Mouse (Mus musculus): ENCODE data around the gene Car1.
"Not testable (repeated sequence)": the region's sequence is repeated elsewhere in the genome, so short reads cannot be mapped to it uniquely, and the experiment has no call there.

Car1 gene

DNA sequence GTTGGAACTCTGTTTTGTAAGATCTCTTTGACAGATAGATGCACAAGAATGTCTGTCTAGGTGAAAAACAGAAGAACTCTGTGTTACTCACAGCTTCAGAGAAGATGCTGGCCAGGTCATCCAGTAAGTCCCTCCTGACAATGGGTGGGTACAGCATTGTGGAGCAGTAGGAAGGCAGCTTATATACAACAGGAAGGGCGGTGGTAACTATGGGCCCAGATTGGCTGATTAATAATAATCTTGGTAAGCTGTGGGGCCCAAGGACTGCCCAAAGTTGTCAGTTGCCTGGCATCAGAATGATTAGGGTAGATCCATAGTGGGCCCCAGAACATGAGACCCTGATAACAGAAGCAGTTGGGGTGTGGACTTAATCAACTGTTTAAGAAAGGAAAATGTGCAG, at the start of gene Car1:
Gene Car1 (minus strand): TSS at position 158 of the 400 bp plus-strand sequence.
- no peak for DNase-seq (ENCODE audit: low spot score)

- DNase-seq (ENCODE audit: low spot score): no peak
These were observed 49.7 kb upstream of the Car1 start for GRCm38 (mm10) chr3:14857874-14858273.

DNA sequence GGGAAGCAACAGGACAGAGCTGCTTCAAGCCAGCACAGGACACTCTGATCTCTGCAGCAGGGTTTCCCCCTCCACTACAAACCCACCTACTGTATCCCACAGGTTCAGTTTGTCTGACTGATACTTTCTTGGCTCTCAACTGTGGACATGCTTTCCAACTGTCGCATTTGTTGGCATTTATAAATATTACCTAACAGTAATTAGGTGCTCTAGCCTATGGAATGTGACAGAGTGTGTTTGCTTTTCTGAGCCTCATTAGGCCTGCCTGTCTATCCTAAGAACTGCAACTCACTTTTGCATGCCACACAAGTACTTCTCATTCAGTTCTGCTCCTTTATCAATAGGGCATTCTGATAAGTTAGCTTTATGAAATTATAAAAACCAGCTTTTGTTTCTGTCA, 46.3 kb upstream of the Car1 start:
- no peak for DNase-seq (ENCODE audit: low spot score)

DNA sequence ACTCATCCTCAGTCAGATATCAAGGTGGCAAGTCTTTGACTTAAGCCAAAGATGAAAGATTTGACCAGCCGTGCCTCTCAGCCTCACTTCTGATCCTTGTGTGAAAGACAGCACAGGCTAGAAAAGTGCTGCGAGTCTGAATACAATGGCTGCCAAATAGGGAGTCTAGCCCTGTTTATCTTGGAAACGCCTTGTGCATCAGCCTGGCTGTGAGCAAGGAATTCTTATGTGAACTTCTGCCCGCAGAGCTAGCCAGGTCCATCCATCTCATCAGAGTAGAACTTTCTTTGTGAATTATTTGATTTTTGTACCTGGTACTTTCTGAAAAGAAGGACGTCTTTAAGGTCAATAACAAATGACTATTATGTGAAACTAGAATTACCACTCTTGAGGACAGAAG, 45.8 kb upstream of the Car1 start:
- DNase-seq (ENCODE audit: low spot score): no peak

- DNase-seq (ENCODE audit: low spot score): no peak
These were observed 40.6 kb upstream of the Car1 start for GRCm38 (mm10) chr3:14848587-14849254.

GRCm38 (mm10) chr3:14839466-14840118, 31.4 kb upstream of the Car1 start:
- no peak for DNase-seq (ENCODE audit: low spot score)

- no peak for DNase-seq (ENCODE audit: low spot score)
These were observed 30.8 kb upstream of the Car1 start for GRCm38 (mm10) chr3:14838936-14839335.

DNA sequence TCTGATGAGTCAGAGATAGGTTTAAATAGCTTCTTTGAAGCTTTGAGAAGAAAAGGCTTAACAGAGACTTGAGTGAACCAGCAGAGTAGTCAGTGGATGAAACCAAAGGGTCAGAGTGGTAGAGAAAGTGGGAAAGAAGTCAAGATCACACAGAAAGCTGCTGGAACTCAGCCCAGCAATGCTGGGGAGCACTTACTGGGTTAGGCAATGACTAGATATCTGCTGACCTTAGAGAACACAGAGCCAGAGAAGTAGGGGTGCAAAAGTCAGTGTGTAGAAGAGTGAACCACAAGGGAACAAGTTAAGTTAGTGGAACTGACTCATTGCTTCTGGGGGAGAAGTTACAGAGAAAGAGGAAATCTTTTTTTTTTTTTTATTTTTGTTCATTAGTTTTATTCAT, 24.6 kb upstream of the Car1 start:
- peak; percentile 13 for DNase-seq (ENCODE audit: low spot score)

DNA sequence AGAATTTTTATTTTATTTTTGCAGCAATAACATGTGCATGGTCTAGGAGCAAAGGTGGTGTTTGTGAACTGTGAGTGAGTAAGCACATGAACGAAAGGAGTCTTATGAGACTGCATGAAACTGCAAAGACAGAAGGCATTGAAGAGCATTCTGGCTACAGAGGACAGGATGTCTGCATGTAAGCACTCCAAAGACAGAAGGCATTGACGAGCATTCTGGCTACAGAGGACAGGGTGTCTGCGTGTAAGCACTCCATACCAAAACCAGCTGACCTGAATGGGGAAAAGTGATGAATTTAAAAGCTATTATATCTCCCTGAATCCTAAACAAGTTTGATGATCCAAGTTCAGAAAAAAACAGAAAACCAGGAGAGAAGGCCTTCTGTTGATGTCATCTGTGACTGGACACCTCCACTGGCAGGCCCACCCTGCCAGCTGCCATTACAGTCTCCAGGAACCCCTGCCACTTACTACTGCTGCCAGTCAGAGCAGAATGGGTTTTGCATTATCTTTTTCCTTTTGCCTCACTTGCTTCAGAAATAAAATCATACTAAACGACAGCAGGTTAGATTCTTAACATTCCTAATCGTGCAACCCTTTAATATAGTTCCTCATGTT, 23.2 kb upstream of the Car1 start:
- no peak for DNase-seq (ENCODE audit: low spot score)

GRCm38 (mm10) chr3:14828896-14829295, 20.7 kb upstream of the Car1 start:
- DNase-seq (ENCODE audit: low spot score): no peak

DNA sequence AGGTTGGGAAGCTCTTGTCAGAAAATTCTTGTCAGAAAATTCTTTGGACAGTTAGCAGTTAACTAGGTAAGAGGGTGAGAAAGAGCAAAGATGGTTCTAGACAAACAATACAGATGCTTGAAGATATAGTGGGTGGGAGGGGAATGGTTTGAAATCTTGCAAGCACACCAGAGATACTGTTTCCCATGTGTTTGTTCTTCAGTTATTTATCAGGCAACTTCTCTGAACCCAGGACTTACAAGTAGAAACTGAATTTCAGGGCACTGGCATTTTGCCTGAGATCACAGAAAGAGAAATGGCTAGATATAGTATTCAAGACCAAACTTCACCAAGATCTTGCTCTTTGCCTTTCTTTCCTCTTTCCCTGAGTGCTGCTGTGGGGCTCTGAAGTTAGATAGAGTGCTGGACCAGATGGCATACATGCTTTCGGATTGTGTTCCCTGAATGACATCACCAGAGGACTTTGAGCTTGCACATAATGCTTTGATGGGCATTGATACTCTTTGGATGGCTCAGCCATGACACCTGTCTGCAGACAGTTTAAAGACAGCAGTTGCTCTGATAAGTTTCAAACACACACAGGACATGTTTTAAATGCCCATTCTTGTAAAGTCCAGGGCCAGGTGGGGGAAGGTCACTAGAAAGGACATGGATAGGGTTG, 11.8 kb upstream of the Car1 start:
- DNase-seq (ENCODE audit: low spot score): no peak

DNA sequence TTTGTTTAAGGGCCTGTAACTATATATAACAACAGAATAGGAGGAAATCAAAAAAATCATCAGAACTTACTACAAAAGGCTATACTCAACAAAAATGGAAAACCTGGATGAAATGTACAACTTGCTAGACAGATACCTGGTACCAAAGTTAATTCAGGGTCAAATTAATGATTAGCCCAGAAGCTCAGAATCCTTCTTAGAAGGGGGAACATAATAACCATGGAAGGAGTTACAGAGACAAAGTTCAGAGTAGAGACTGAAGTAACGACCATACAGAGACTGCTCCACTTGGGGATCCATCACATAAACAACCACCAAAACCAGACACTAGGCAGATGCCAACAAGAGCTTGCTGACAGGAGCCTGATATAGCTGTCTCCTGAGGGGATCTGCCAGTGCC, 7.2 kb upstream of the Car1 start:
- not testable (repeated sequence) for DNase-seq (ENCODE audit: low spot score)

DNA sequence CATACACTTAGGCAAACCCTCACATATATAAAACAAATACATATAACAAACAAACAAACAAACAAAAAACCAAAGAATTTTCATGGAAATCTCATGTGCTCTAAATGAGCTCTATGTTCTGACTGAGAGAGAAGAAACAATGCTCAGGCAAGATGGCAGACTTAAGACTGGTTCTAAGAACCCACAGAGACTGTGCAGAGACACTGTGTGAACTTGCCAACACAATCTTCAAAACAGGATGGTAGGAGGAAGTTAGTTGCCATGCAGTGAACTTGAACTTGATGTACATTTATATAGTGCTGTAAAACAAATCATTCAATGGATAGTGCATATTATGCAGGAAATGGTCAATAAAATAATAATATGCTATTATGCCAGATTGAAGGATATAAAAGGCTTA, 1.5 kb downstream of the Car1 start:
- DNase-seq (ENCODE audit: low spot score): no peak

DNA sequence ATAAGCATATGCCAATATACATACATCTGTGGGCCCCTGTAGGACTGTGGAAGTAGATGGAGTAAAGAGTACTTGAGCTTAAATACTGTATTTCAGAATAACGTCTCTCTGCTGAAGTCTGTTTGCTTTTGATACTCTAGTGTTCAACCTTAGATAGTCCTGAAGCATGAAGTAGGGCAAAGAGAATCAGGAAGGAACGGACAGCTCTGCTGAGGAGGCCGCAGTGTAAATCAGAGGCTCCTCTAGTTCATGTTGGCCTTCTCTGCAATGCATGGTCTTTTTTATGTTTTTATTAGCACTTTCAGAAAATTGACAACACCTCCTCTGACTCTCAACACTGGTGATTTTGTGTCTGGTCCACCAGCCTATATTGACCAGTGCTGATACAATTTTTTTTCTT, 2.2 kb downstream of the Car1 start:
- DNase-seq (ENCODE audit: low spot score): no peak

DNA sequence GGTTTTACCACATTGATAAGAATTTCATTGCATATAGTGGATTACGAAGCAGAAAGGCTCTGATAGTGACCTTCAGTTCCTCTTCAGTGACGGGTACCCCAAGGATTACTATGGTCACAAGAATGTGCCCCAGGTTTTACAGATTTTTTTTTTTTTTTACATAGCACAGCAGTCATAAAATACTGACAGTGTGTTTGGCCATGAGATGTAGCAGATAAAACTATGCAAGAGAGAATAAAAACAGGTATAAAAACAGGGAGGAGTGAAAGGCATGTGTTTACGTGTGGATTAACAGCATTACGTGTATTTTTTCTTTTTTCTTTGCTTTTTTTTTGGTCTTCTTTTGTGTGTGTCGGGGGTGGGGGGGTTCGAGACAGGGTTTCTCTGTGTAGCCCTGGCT, 3.3 kb downstream of the Car1 start:
- no peak for DNase-seq (ENCODE audit: low spot score)

GRCm38 (mm10) chr3:14797069-14797468, 11.1 kb downstream of the Car1 start:
- no peak for DNase-seq (ENCODE audit: low spot score)

GRCm38 (mm10) chr3:14795292-14796020, 12.7 kb downstream of the Car1 start:
- DNase-seq (ENCODE audit: low spot score): no peak

GRCm38 (mm10) chr3:14792032-14792431, 16.1 kb downstream of the Car1 start:
- no peak for DNase-seq (ENCODE audit: low spot score)

DNA sequence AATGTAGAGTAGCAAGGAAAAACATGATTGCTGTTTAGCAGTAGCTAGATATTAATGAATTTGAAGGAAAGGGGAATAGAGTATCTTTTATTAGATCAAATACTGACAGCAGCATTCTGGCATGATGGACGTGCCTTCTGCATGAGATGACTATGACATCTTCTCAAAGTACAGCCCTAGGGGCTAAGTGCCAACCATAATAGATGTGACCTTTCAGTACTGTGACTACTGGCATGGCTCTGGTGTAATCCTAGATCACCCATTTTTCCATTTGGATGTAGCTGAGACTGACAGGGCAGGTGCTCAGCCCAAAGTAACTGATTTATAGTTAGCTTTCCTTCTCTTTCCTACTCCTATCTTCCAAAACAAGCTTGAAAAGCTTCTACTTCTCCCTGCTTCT, 20.6 kb downstream of the Car1 start:
- no peak for DNase-seq (ENCODE audit: low spot score)

GRCm38 (mm10) chr3:14787136-14787535, 21.0 kb downstream of the Car1 start:
- DNase-seq (ENCODE audit: low spot score): no peak

DNA sequence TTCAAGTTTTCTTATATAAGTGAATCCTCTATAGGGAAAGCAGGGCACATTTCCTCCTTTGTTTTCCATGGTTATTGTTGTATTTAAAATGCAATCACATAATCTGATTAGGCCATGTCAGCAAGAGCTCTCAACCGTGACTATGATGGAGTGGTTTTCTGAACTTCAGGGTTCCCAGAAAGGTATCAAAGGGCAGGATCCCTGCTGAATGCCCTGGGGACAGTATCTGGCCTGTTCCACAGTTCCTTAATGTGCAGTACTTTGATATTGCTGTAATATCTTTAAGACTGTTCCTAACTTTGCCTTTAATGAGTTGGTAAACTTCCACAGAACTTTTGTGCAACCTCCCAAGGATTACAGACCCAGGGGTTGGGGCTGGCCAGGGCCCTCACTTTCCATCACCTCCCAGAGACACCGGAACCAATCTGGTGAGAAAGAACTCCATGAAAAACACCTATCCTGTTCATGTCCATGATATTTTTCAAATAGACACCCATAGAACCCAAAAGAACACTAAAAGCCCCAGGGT, 21.6 kb downstream of the Car1 start:
- no peak for DNase-seq (ENCODE audit: low spot score)

GRCm38 (mm10) chr3:14785353-14785752, 22.8 kb downstream of the Car1 start:
- DNase-seq (ENCODE audit: low spot score): no peak
